Mouse (Mus musculus) spleen, adult 2 months (tissue): ENCODE measurements around the gene Ccl24.
A peak's percentile ranks its signal among the peaks of the same experiment; 100 is the strongest.

Experiments used
- CTCF ChIP-seq: fragments of 200-500 bp; IDR thresholded peaks from 2 replicates; pipeline ENCODE4 v1.5.1; 2011; ENCODE audit warnings: mild to moderate bottlenecking, inconsistent platforms; ENCODE audit not compliant: insufficient read depth, insufficient read length, insufficient replicate concordance; ENCODE audit errors: extremely low read depth
- POLR2A ChIP-seq: fragments of 200-500 bp; IDR thresholded peaks from 2 replicates; pipeline ENCODE4 v1.6.1; 2011; ENCODE audit warnings: low read depth, low read length, inconsistent platforms

- TF ChIP-seq POLR2A (no peak), CTCF (0 out of 2 replicates have a peak, but pooled peaks have one; percentile 24)
Measured at GRCm38 (mm10) chr5:135550910-135551309, 21.9 kb downstream of the Ccl24 start.
